Mouse (Mus musculus) liver, adult 2 months (tissue): Measurements from ENCODE around the gene Otud3.

Experiments used
- CTCF ChIP-seq: fragments of 200-500 bp; IDR thresholded peaks from 2 replicates; pipeline ENCODE4 v1.5.1; 2011; ENCODE audit warnings: low read depth, low read length, control low read depth
- POLR2A ChIP-seq: fragments of 200-500 bp; IDR thresholded peaks from 2 replicates; pipeline ENCODE4 v1.6.1; 2011; ENCODE audit warnings: low read length, control low read depth; ENCODE audit not compliant: insufficient read depth; ENCODE audit errors: extremely low read depth

DNA sequence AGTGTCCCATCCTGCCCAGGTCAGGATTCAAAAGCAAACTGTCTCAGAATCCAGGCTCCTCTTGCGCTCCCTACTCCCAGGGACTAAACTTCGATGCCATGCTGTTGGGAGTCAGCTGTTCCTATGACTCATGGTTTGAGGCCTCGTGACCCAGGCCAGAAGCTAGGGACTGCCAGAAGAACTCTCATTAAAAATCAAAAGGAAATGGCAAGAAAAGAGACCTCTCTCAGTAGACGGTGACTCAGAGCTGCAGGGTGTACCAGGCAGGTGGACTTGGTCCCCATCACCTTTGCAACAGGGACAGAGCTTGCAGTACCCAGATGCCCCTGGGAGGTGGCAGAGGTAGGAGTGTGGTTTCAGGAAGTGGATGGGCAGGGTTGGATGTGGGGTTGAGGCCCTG lies 36.0 kb downstream of the Otud3 start, which contains the start of gene Pla2g2e:
- no peak for TF ChIP-seq CTCF
- no peak for TF ChIP-seq POLR2A
